Mouse (Mus musculus): Measurements from ENCODE around the gene Noct. TPM values are rescaled to one million over a fixed set of nuclear protein-coding genes. Genes with fewer than 3 reads are reported as not detected.
A peak's percentile ranks its signal among the peaks of the same experiment; 100 is the strongest.

The Noct gene
- polyA plus RNA-seq, 1 experiment from 2014 or later = 35.6 TPM

DNA sequence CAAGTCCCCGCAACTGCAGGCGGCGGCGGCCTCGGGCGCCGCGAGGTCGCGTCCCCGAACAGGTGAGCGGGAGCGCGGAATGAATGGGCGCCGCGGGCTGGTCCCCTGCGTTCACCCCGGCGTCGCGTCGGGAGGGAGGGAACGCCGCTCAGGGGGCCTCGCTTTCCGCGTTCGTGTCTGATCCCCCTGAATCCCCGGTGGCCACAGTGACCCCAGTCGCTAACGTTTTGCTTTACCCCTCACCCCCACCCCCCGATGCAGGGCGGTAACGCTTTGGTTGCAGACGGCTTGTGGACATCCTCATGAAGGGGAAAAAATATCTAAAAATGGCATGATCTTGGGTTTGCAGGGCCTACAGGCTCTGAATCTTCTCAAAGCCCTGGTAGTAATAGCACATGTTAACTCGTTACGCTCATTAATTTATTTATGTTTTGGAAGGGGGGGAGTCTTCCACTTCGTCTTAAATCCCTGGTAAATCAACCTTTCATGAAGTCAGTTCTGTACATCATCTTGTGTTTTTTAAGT is 1.0 kb downstream of the Noct start:
- no peak for ATAC-seq (ENCODE audit: low FRiP score, low read depth)
- Histone ChIP-seq H3K9ac (peak overlapping the region; percentile 93), H3K27ac (replicated peaks) (peak overlapping the region; percentile 100), H3K4me1 (replicated peaks) (peaks cover 46% of the 10 kb centered on the region), H3K9me3 (no peaks in the 10 kb centered on the region), H3K4me3 (peak overlapping the region; percentile 98), H3K36me3 (no peaks in the 10 kb centered on the region), H3K4me2 (peak overlapping the region; percentile 82), H3K27me3 (no peaks in the 10 kb centered on the region)
- 1% methylated on average over 33 of the region's 39 CpGs for WGBS

DNA sequence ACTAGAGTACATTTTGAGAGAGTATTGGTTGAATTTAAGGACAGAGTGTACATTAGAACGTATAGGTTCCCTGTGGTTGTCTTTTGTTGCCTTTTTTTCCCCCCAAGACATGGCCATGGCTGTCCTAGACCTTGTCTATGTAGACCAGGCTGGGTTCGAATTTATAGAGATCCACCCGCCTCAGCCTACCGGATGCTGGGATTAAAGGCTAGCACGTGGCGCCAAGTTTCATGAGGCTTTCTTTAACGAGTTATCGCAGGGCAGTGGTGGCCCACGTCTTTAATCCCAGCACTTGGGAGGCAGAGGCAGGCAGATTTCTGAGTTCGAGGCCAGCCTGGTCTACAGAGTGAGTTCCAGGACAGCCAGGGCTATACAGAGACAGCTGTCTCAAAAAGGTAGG is 1.7 kb downstream of the Noct start:
- ATAC-seq (ENCODE audit: low FRiP score, low read depth) = no peak
- Histone ChIP-seq H3K4me1 (replicated peaks) (peaks cover 49% of the 10 kb centered on the region), H3K9ac (no peak overlapping the region), H3K4me2 (peak overlapping the region; percentile 82), H3K9me3 (no peaks in the 10 kb centered on the region), H3K27ac (replicated peaks) (no peak overlapping the region), H3K4me3 (peak overlapping the region; percentile 98), H3K36me3 (no peaks in the 10 kb centered on the region), H3K27me3 (no peaks in the 10 kb centered on the region)
- WGBS = 94% methylated on average over 10 of the region's 10 CpGs

DNA sequence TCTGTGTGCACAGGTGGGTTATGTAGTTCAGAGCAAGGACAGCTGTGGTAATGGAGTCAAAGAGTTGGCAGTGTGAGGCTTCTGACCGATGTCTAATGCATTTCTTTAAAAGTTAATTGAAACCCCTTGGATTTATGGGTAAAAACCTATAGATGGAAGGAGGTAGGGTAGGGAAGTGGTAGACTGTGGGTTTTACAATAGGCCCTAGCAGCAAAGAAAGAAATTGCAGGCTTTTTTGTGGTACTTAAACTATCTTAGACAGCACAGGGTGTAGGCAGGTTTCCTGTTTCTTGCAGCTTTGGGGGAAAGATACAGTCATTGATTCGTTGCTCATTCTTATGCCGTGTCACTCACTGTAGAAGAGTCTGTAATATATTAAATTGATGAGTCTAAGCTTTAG is 2.4 kb downstream of the Noct start:
- peaks cover 53% of the 10 kb centered on the region for H3K4me1 ChIP-seq (replicated peaks)
- no peaks in the 10 kb centered on the region for H3K9me3 ChIP-seq
- ATAC-seq (ENCODE audit: low FRiP score, low read depth) = no peak
- H3K9ac ChIP-seq = no peak overlapping the region
- 83% methylated on average over 3 of the region's 3 CpGs for WGBS
- peak overlapping the region; percentile 98; the same call in 1 of the 2 replicates for H3K4me3 ChIP-seq
- H3K27me3 ChIP-seq = no peaks in the 10 kb centered on the region
- no peak overlapping the region for H3K27ac ChIP-seq (replicated peaks)
- no peaks in the 10 kb centered on the region for H3K36me3 ChIP-seq
- peak overlapping the region; percentile 82 for H3K4me2 ChIP-seq

DNA sequence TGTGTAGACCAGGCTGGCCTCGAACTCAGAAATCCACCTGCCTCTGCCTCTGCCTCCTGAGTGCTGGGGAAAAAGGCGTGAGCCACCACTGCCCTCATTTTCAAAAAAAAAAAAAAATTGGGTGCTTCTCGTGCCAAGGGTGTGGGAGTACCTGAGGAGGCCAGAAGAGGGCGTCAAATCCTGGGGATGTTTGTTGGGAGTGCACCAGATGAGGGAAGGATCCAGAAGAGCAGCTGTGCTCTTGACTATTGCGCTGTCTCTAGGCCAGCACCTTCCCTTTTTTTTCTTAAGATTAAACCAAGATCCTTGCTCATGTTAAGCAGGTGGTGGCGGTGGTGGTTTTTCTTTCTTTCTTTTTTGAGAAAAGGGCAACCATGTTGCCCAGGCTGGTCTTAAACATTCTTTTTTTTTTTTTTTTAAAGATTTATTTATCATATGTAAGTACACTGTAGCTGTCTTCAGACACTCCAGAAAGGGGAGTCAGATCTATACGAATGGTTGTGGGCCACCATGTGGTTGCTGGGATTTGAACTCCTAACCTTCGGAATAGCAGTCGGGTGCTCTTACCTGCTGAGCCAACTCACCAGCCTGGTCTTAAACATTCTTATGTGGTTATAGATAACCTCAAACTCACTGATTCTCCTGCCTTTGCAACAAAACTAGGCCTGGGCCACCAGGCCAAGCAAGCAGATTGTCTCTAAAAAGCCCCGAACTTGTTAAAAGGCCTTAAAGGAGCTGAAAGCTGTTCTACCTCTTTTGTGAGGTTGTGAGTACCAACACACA is 4.0 kb downstream of the Noct start:
- Histone ChIP-seq H3K9ac (no peak overlapping the region), H3K36me3 (no peaks in the 10 kb centered on the region), H3K27me3 (no peaks in the 10 kb centered on the region), H3K4me3 (no peak overlapping the region), H3K4me2 (no peak overlapping the region), H3K4me1 (replicated peaks) (peaks cover 51% of the 10 kb centered on the region), H3K9me3 (no peaks in the 10 kb centered on the region), H3K27ac (replicated peaks) (no peak overlapping the region)
- ATAC-seq (ENCODE audit: low FRiP score, low read depth) = no peak
- 78% methylated on average over 10 of the region's 10 CpGs for WGBS

DNA sequence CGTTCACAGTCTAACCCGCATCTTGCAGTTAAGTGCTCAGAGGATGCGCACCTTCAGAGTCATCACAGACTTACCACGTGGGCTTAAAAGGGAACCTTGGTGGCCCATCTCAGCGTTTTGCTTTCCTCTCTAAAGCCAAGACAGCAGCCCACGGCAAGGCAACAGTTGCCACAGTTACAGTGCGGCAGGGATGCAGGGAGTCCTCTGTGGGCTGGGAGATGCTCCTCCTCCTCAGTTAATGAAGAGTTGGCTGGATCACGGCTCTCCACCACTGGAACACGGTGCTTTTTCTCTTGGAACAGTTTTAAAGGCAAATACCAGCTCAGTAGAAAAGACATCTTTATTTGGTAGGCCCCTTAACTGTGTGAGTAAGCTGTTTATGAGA is 4.6 kb downstream of the Noct start:
- Histone ChIP-seq H3K36me3 (no peaks in the 10 kb centered on the region), H3K27me3 (no peaks in the 10 kb centered on the region), H3K9me3 (no peaks in the 10 kb centered on the region), H3K4me3 (no peak overlapping the region), H3K27ac (replicated peaks) (no peak overlapping the region), H3K9ac (no peak overlapping the region), H3K4me1 (replicated peaks) (peaks cover 45% of the 10 kb centered on the region), H3K4me2 (no peak overlapping the region)
- no peak for ATAC-seq (ENCODE audit: low FRiP score, low read depth)
- WGBS = 71% methylated on average over 9 of the region's 9 CpGs

DNA sequence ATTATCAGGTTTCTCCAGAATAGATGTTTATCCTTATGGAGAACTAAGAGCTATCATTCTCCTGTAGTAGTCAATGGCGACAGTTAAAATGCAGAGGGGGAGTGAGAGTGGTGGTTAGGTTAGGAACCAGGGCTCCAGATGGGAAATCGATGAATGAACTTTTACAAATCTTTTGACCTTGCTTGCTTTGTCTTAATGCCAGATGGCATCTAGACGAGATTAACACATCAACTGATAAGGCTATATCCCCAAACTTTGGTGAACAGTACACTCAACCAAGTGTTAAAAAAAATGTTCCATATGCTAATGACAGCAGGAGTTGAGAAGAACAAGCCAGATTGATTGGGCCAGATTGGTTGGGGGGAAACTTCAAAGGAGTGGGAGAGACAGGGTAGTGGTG is 5.0 kb downstream of the Noct start:
- H3K9me3 ChIP-seq = no peaks in the 10 kb centered on the region
- no peaks in the 10 kb centered on the region for H3K36me3 ChIP-seq
- peaks cover 43% of the 10 kb centered on the region for H3K4me1 ChIP-seq (replicated peaks)
- no peak overlapping the region for H3K9ac ChIP-seq
- no peaks in the 10 kb centered on the region for H3K27me3 ChIP-seq
- no peak overlapping the region for H3K4me3 ChIP-seq
- no peak overlapping the region for H3K4me2 ChIP-seq
- no peak for ATAC-seq (ENCODE audit: low FRiP score, low read depth)
- WGBS = 81% methylated on average over 3 of the region's 3 CpGs
- no peak overlapping the region for H3K27ac ChIP-seq (replicated peaks)

DNA sequence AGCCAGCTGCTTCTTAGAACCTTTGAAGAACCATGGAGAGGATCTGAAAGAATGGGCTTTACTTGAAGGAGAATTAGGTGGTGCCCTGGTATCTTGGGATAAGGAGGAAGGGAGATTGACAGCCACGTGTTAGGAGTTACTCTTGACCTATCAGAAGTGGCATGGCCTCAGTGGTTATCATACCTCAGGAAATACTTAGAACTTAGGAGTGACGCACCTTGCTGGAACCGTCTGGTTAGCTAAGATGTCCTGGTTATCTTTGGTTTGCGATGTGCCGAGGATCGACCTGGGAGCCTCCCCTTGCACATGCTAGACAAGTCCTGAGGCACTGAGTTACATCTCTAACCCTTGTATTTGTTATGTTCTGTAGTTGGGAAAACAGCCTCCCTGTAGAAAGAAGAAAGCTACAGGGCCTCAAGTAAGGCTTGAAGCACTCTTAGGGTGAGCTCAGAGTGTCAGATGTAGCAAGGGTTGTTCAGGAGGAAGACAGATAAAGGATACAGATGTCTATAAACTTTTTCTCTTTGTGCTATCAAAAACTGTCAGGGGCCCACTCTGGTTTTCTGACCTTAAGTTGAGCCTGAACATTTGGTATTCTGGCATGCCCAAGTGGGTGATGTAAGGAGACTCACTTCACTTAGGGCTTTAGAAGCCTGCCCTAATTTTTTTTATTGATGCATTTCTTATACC is 6.0 kb downstream of the Noct start:
- H3K4me1 ChIP-seq (replicated peaks) = peaks cover 49% of the 10 kb centered on the region
- no peak overlapping the region for H3K9ac ChIP-seq
- no peak overlapping the region for H3K4me2 ChIP-seq
- H3K27ac ChIP-seq (replicated peaks) = no peak overlapping the region
- 94% methylated on average over 6 of the region's 6 CpGs for WGBS
- H3K36me3 ChIP-seq = no peaks in the 10 kb centered on the region
- no peaks in the 10 kb centered on the region for H3K27me3 ChIP-seq
- no peak overlapping the region for H3K4me3 ChIP-seq
- no peaks in the 10 kb centered on the region for H3K9me3 ChIP-seq
- ATAC-seq (ENCODE audit: low FRiP score, low read depth) = no peak

DNA sequence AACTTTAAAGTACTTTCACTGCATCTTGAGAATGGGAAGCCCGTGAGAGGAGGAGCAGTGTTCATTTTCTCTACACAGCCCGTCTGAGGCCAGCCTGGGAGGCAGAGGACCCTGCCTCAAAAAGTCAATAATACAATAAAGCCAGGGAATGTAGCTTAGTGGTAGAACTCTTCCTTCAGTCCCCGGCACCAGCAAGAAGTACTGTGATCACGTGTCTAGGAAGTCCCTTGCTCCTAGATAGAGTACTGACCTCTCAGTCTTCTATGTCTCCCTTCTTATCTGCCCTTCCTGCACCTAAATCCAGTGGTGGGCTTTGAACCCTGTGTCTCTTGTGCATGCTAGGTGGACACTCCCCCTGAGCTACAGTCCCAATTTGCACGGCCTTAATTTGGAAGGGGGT is 6.6 kb downstream of the Noct start:
- Histone ChIP-seq H3K27ac (replicated peaks) (no peak overlapping the region), H3K4me1 (replicated peaks) (peaks cover 43% of the 10 kb centered on the region), H3K36me3 (no peaks in the 10 kb centered on the region), H3K27me3 (no peaks in the 10 kb centered on the region), H3K9me3 (no peaks in the 10 kb centered on the region), H3K4me2 (no peak overlapping the region), H3K4me3 (no peak overlapping the region), H3K9ac (no peak overlapping the region)
- no peak for ATAC-seq (ENCODE audit: low FRiP score, low read depth)
- 81% methylated on average over 5 of the region's 5 CpGs for WGBS

DNA sequence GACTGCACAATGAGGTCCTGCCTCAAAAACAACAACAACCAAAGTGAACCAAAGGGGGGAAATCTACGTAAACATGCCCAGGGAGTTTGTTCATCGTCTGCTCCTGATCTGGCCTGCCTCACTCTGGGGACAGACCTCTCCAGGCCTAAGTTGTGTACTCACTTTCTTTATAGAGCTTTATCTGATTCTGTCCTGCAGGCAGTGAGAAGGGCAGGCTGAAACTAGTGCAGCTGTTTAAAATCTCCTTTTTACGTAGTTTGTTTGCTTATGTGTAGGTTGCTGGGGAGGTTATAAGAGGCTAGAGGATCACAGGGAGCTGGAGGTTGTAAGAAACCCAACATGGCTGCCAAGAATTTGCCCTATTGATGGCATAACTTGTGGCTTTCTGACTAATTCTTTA is 7.3 kb downstream of the Noct start:
- no peak overlapping the region for H3K27ac ChIP-seq (replicated peaks)
- no peak overlapping the region for H3K4me3 ChIP-seq
- H3K4me1 ChIP-seq (replicated peaks) = peaks cover 36% of the 10 kb centered on the region
- H3K9me3 ChIP-seq = no peaks in the 10 kb centered on the region
- no peak overlapping the region for H3K9ac ChIP-seq
- H3K27me3 ChIP-seq = no peaks in the 10 kb centered on the region
- ATAC-seq (ENCODE audit: low FRiP score, low read depth) = no peak
- no peak overlapping the region for H3K4me2 ChIP-seq
- no peaks in the 10 kb centered on the region for H3K36me3 ChIP-seq
- WGBS = 73% methylated on average over 3 of the region's 3 CpGs

DNA sequence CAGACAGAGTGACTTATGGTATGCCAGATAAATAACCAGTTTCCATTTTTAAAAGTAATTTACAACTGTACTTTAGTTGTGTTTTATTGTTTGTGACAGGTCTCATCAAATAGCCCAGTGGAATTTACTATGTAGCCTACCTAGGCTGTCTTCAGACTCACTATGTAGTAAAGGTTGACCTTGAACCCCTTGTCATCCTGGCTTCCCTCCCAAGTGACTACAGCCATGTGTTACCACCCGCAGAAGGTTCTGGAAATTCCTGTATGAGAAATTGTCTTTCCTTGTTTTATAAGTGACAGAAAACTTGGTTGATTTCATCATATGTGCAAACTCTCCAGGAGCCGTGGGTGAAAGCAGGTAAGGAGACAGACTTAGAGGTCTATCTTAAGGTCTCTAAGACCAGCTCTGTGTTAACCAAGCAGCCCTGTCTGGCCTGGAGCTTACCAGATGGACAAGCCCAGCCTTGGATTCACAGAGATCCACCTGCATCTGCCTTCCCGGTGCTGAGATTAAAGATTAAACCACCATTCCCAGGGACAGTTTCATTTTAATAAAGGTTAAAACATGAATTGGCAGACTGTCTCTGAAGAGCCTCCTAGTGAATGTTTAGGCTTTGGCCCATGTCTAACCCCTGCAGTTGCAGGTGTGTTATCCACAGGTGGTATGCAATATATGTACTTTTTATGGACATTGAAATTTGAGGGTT is 8.1 kb downstream of the Noct start:
- H3K27me3 ChIP-seq = no peaks in the 10 kb centered on the region
- H3K9ac ChIP-seq = no peak overlapping the region
- H3K36me3 ChIP-seq = no peaks in the 10 kb centered on the region
- no peak overlapping the region for H3K4me3 ChIP-seq
- no peak for ATAC-seq (ENCODE audit: low FRiP score, low read depth)
- WGBS = 93% methylated on average over 3 of the region's 3 CpGs
- no peak overlapping the region for H3K27ac ChIP-seq (replicated peaks)
- H3K4me1 ChIP-seq (replicated peaks) = peaks cover 29% of the 10 kb centered on the region
- no peaks in the 10 kb centered on the region for H3K9me3 ChIP-seq
- H3K4me2 ChIP-seq = no peak overlapping the region

DNA sequence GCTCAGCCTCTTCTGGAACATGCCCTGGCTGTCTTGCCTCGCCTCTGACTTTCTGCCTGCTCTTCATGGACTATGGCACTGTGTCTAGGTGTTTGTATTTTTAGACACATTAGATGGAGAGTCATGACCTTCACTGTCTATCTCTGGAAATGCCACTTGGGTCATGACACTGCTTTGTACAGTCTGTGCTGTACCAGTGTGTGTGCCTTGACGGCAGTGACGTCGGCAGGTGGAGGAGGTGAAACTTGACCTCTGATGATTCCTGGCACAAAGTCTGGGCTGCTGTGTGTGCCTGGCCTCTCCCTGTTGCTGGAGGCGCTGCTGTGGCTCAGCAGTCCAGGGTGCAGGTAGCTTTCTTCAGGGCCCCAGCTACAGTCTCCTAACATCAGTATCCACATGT is 9.2 kb downstream of the Noct start:
- WGBS = 73% methylated on average over 5 of the region's 5 CpGs
- Histone ChIP-seq H3K4me3 (no peak overlapping the region), H3K9ac (no peak overlapping the region), H3K27me3 (no peaks in the 10 kb centered on the region), H3K9me3 (no peaks in the 10 kb centered on the region), H3K27ac (replicated peaks) (no peak overlapping the region), H3K36me3 (no peaks in the 10 kb centered on the region), H3K4me2 (no peak overlapping the region), H3K4me1 (replicated peaks) (peaks cover 24% of the 10 kb centered on the region)
- no peak; the same call in 1 of the 2 replicates for ATAC-seq (ENCODE audit: low FRiP score, low read depth)

All from hindbrain, embryonic 15.5 days (tissue).